Mouse (Mus musculus) limb, embryonic 11.5 days (tissue): Measurements from ENCODE around the gene Stk32c. TPM values are rescaled to one million over a fixed set of nuclear protein-coding genes. Genes with fewer than 3 reads are reported as not detected.

Experiments used
- ATAC-seq: fragments of 200-750 bp; cut with Nextera tagmentation; 2 replicates; pipeline ENCODE4 v1.8.0; 2017; ENCODE audit warnings: low read depth; ENCODE audit not compliant: insufficient number of reproducible peaks, low FRiP score, low TSS enrichment
- DNase-seq: peaks from one replicate; pipeline ENCODE4 v3.0.0-alpha.2; 2015; ENCODE audit warnings: low spot score
- H3K27ac ChIP-seq: fragments of 300-500 bp; sonication (generic); replicated peaks from 2 replicates; pipeline ENCODE4 v1.5.1; 2014; ENCODE audit warnings: low read depth, mild to moderate bottlenecking, low read length
- H3K27me3 ChIP-seq: fragments of 300-500 bp; sonication (generic); 2 replicates; pipeline ENCODE4 v1.6.1; 2014; ENCODE audit warnings: mild to moderate bottlenecking, low read length, mixed read lengths; ENCODE audit not compliant: control insufficient read depth, insufficient read depth
- H3K36me3 ChIP-seq: fragments of 300-500 bp; sonication (generic); 2 replicates; pipeline ENCODE4 v1.6.1; 2014; ENCODE audit warnings: mild to moderate bottlenecking, low read length, moderate library complexity, mixed read lengths; ENCODE audit not compliant: control insufficient read depth, insufficient read depth
- H3K4me1 ChIP-seq: fragments of 300-500 bp; sonication (generic); 2 replicates; pipeline ENCODE4 v1.6.1; 2014; ENCODE audit warnings: low read length, mixed read lengths; ENCODE audit not compliant: control insufficient read depth, insufficient read depth
- H3K4me2 ChIP-seq: fragments of 300-500 bp; sonication (generic); 2 replicates; pipeline ENCODE4 v1.6.1; 2014; ENCODE audit warnings: low read depth, mild to moderate bottlenecking, moderate library complexity; ENCODE audit not compliant: severe bottlenecking
- H3K4me3 ChIP-seq: fragments of 300-500 bp; sonication (generic); 2 replicates; pipeline ENCODE4 v1.5.1; 2014; ENCODE audit warnings: low read depth, low read length
- H3K9ac ChIP-seq: fragments of 300-500 bp; sonication (generic); 2 replicates; pipeline ENCODE4 v1.6.1; 2014; ENCODE audit warnings: mild to moderate bottlenecking, low read length
- H3K9me3 ChIP-seq: fragments of 300-500 bp; sonication (generic); 2 replicates; pipeline ENCODE4 v1.6.1; 2016; ENCODE audit warnings: low read length; ENCODE audit not compliant: control insufficient read depth
- WGBS: fragments of 180-500 bp; shearing (Covaris S2); extraction: QIAGEN DNeasy Blood & Tissue Kit; methylation state at CpG from one replicate; pipeline ENCODE4 v1.1.7; 2014; 5-methylcytosine and 5-hydroxymethylcytosine counted together
- polyA plus RNA-seq: library from polyadenylated mRNA; unstranded; fragments of >200 nt; fragmentation: Nextera tagmentation; extraction: Ambion mirVana; gene quantifications from 2 replicates; pipeline ENCODE4 v1.2.1, GENCODE M21; 2014

Gene Stk32c
- polyA plus RNA-seq, 1 experiment from 2014 or later = 0.17 TPM

DNA sequence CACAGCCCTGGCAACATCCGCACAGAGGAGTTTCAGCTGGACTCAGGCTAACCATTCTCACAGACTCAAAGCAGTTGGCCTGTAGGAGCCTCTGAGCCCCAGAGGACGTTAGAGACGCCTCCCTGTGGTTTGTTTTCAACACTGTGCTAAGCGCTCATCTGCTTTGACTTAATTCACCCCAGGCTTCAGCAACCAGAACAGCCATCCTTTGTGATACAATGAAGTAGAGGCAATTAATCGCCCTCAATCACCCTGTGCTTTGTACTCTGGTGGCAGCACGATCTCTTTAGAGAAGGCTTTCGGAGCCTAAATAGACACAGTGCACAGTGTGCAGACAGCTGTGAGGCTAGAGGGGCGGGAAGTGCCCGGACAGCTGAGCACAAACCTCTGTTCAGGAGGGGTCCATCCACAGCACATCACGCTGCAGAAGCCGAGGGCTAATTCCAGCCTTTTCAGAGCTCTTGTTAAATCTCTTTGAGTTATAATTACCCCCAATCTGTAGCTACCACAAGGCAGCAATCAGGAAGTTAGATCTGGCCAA is 73.1 kb downstream of the Stk32c start:
- Histone ChIP-seq H3K9me3 (no peaks in the 10 kb centered on the region), H3K36me3 (no peaks in the 10 kb centered on the region), H3K4me2 (no peak overlapping the region), H3K9ac (no peak overlapping the region), H3K4me3 (no peak overlapping the region), H3K27me3 (no peaks in the 10 kb centered on the region), H3K27ac (no peak overlapping the region), H3K4me1 (peaks cover 16% of the 10 kb centered on the region)
- 5% methylated on average over 11 of the region's 11 CpGs for WGBS
- ATAC-seq (no peak), DNase-seq (peak; percentile 47)

GRCm38 (mm10) chr7:139136906-139137491 is 76.1 kb downstream of the Stk32c start:
- Histone ChIP-seq H3K4me1 (peaks cover 16% of the 10 kb centered on the region), H3K4me2 (no peak overlapping the region), H3K36me3 (no peaks in the 10 kb centered on the region), H3K4me3 (no peak overlapping the region), H3K9ac (no peak overlapping the region), H3K27ac (no peak overlapping the region), H3K27me3 (no peaks in the 10 kb centered on the region), H3K9me3 (no peaks in the 10 kb centered on the region)
- ATAC-seq = no peak
- WGBS = 64% methylated on average over 5 of the region's 5 CpGs
- DNase-seq = no peak

DNA sequence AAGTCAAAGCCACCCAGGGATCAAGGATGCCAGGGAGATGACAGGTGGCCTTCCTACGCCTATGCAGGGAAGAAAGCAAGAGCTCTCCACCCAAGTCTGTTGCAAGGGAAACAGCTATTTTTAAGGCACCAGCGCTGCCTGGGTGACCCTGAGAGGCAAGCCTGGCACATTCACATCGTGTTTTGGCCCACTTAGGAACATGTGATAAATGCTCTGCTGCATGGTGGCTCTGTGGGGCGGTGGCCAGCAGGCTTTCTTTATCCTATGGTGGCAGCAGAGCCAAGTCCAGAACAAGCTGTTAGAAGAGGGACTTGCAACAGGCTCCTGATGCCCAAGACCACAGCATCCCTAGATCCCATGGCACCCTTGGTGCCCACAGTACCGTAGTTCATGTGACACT is 77.9 kb downstream of the Stk32c start:
- ATAC-seq = no peak
- Histone ChIP-seq H3K36me3 (no peaks in the 10 kb centered on the region), H3K27me3 (no peaks in the 10 kb centered on the region), H3K9ac (no peak overlapping the region), H3K27ac (no peak overlapping the region), H3K4me3 (no peak overlapping the region), H3K4me1 (peaks cover 21% of the 10 kb centered on the region), H3K4me2 (no peak overlapping the region), H3K9me3 (no peaks in the 10 kb centered on the region)
- 86% methylated on average over 5 of the region's 5 CpGs for WGBS
- DNase-seq = no peak

DNA sequence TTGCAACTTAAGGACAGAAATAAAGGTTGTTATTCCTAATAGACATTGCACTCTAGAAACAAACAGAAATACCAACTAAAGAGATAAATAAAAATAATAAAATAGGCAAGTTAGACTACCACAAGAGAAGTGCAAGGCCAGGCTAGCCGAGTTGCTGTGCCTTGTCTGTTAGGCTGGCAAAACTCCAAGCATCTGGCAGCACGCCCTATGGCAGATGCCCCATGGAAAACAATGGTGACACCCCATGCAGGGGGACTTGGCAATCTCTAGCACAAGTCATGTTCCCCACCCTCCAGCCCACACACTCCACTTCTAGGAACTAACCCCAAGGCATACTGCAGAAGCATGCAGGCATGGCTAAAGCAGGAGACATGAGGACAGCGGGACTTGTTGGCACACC is 79.7 kb downstream of the Stk32c start:
- Histone ChIP-seq H3K9me3 (no peaks in the 10 kb centered on the region), H3K27me3 (no peaks in the 10 kb centered on the region), H3K4me2 (no peak overlapping the region), H3K36me3 (no peaks in the 10 kb centered on the region), H3K4me1 (peaks cover 14% of the 10 kb centered on the region), H3K4me3 (no peak overlapping the region), H3K27ac (no peak overlapping the region), H3K9ac (no peak overlapping the region)
- ATAC-seq (no peak), DNase-seq (no peak)
- 82% methylated on average over 3 of the region's 3 CpGs for WGBS

GRCm38 (mm10) chr7:139131538-139131937 is 81.6 kb downstream of the Stk32c start:
- Histone ChIP-seq H3K27me3 (no peaks in the 10 kb centered on the region), H3K27ac (no peak overlapping the region)
- WGBS = 61% methylated on average over 8 of the region's 8 CpGs

GRCm38 (mm10) chr7:139130361-139130760 is 82.7 kb downstream of the Stk32c start:
- Histone ChIP-seq H3K9me3 (no peaks in the 10 kb centered on the region), H3K4me1 (peaks cover 14% of the 10 kb centered on the region), H3K27ac (no peak overlapping the region), H3K27me3 (no peaks in the 10 kb centered on the region), H3K4me2 (no peak overlapping the region), H3K9ac (no peak overlapping the region), H3K4me3 (no peak overlapping the region), H3K36me3 (no peaks in the 10 kb centered on the region)
- ATAC-seq (peak; percentile 51; the same call in 1 of the 2 replicates), DNase-seq (peak; percentile 59)
- 20% methylated on average over 6 of the region's 6 CpGs for WGBS

More at GRCm38 (mm10) chr7:139131538-139131937, 81.6 kb downstream of the Stk32c start:
- no peak for ATAC-seq
- H3K4me2 ChIP-seq = no peak overlapping the region
- no peaks in the 10 kb centered on the region for H3K9me3 ChIP-seq
- H3K36me3 ChIP-seq = no peaks in the 10 kb centered on the region
- peaks cover 14% of the 10 kb centered on the region for H3K4me1 ChIP-seq
- DNase-seq = no peak
- no peak overlapping the region for H3K9ac ChIP-seq
- H3K4me3 ChIP-seq = no peak overlapping the region

GRCm38 (mm10) chr7:139128994-139129393 is 84.1 kb downstream of the Stk32c start:
- Histone ChIP-seq H3K4me1 (peaks cover 14% of the 10 kb centered on the region), H3K4me3 (no peak overlapping the region), H3K4me2 (no peak overlapping the region), H3K9me3 (no peaks in the 10 kb centered on the region), H3K9ac (no peak overlapping the region), H3K27ac (no peak overlapping the region), H3K27me3 (no peaks in the 10 kb centered on the region), H3K36me3 (no peaks in the 10 kb centered on the region)
- ATAC-seq = no peak
- DNase-seq = no peak
- WGBS = 76% methylated on average over 4 of the region's 4 CpGs

GRCm38 (mm10) chr7:139126549-139126948 is 86.6 kb downstream of the Stk32c start:
- no peak overlapping the region for H3K4me2 ChIP-seq
- DNase-seq = no peak
- H3K9ac ChIP-seq = no peak overlapping the region
- no peak for ATAC-seq
- no peak overlapping the region for H3K27ac ChIP-seq
- H3K27me3 ChIP-seq = no peaks in the 10 kb centered on the region
- H3K36me3 ChIP-seq = no peaks in the 10 kb centered on the region
- no peak overlapping the region for H3K4me3 ChIP-seq
- peaks cover 10% of the 10 kb centered on the region for H3K4me1 ChIP-seq
- H3K9me3 ChIP-seq = no peaks in the 10 kb centered on the region
- 84% methylated on average over 7 of the region's 7 CpGs for WGBS

DNA sequence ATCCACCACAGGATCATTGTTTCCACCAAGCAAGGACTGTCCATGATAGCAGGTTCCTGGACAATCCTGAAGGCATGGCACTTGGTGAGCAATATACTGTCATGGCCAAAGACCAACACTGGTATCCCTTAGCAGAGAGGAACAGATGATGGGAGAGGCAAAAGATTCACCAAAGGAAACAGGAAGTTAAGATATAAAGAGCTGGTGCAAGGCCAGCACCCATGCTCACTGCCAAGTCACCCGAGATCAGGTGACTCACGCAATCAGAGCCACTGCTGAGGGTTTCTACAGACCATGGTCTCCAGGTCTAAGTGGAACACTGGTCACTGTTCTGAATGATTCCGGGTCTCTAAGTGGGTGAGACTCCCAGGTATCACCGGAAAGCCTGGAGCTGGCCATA is 87.2 kb downstream of the Stk32c start:
- Histone ChIP-seq H3K4me2 (no peak overlapping the region), H3K9ac (no peak overlapping the region), H3K9me3 (no peaks in the 10 kb centered on the region), H3K27ac (no peak overlapping the region), H3K4me3 (no peak overlapping the region), H3K36me3 (no peaks in the 10 kb centered on the region), H3K27me3 (no peaks in the 10 kb centered on the region), H3K4me1 (peaks cover 8% of the 10 kb centered on the region)
- WGBS = 89% methylated on average over 4 of the region's 4 CpGs
- no peak for ATAC-seq
- DNase-seq = no peak
